Mouse (Mus musculus): ENCODE data around the gene Gja10. TPM values are rescaled to one million over a fixed set of nuclear protein-coding genes. Genes with fewer than 3 reads are reported as not detected.
A peak's percentile ranks its signal among the peaks of the same experiment; 100 is the strongest.

Gene Gja10
- total RNA-seq (2021): not detected
- long read RNA-seq, experiment 1: 0 reads
- long read RNA-seq, experiment 2: 0 reads

DNA sequence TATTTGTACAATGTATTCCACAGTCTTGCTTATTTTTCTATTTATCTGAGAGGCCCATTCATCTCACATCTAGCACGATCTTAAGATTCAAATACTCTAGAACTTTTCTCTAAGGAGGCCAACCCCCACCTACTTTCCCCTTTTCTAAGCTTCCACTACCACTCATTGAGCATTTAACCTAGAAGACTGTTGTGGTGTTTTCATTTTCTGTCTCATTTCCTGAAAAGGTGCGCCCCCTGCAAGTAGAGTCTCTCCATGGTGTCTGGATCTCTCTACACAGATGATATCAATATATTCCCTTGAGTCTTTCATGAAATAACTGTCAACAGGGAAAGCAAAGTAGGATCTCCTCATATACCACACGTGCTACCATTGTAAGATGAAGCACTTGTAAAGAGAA lies at the start of gene Gja10:
Gja10 (minus strand) TSS at position 101 of the 400 bp plus-strand sequence.
- no peak for DNase-seq (ENCODE audit: low spot score in 2 of 2)
- Histone ChIP-seq H3K4me3 (no peak within 1 kb of the TSS), H3K27ac (no peak within 1 kb of the TSS)
- no peak for TF ChIP-seq CTCF (conservative IDR thresholded peaks at IDR 0.05)

DNA sequence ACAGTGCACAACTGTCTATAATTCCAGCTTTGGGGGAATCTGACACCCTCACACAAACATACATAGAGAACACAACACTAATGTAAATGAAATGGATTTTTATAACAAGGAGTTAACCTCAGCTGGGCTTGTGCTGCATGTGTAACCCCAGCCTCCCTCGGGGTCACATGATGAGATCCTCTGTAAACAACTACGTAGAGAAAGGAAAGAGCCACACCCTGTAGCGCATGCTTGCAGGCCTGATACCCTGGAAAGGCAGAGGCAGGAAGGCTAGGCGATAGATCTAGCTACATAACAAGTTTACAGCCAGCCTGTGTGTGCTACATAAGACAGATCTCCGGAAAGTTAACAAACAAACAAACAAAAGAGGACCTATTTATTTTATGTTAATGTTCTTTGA lies 49.1 kb upstream of the Gja10 start:
- no peak for TF ChIP-seq CTCF (conservative IDR thresholded peaks at IDR 0.05)
- no peak overlapping the region for H3K4me3 ChIP-seq
- H3K27ac ChIP-seq: no peak overlapping the region
- no peak for DNase-seq (ENCODE audit: low spot score in 2 of 2)

DNA sequence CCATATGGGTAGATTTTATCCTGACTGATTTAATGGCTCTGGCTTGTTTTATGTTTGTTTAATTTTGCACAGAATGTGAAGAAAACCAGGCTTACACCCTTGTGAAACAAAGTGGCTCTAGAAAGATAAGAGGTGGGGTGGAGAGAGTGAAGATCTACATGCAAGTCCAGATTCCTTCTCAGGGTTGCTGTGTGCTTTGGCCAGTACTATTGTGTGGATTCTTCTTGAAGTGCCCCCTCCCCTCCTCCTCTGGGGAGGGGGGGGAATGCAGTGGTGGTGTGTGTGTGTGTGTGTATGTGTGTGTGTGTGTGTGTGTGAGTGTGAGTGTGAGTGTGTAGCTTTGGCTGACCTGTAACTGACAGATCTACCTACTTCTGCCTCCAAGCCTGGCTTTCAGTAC lies 19.1 kb upstream of the Gja10 start:
- H3K27ac ChIP-seq: no peak overlapping the region
- H3K4me3 ChIP-seq: no peak overlapping the region
- DNase-seq (ENCODE audit: low spot score in 2 of 2): no peak
- TF ChIP-seq CTCF (conservative IDR thresholded peaks at IDR 0.05): no peak

DNA sequence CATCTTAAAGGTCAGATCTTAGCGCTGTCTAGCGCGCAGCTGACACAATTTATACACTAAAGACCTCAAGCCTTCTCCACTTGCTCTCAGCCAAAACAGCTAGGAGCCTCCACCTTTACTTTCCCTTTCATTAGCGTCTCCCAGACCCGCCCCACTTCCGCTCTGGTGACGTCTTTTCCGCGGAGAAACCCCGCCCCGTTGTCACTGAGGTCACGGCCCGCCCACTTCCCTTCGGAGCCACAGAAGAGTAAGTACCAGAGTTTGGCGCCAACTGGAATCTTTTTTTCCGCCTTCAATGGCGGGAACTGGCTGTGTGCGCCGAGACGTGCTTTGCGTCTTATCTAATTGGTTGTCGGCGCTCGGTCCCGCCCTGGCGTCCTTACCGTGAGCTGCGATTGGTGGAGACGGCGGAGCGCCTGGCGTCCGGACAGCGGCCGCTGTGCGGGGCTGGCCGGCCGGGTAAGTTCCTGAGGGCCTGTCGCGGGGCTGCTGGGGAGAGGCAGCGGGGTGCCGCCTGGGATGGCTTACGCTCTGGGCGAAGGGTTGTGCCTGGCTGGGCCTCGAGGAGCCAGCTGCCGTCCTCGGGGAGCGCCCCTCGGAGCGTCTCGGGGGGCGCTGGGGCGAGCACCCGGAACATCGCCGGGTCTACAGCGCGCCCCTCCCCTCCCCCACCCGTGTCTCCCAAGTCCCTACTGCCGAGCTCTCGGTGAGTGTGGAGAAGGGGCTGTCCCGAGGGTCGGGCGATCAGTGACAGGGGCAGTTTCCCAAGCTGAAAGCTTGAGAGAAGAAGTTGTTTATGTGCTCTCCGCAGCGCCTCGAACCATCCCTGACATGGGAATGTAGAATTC lies 12.7 kb upstream of the Gja10 start, which contains the start of gene Casp8ap2:
Casp8ap2 (plus strand) TSS at position 418 of the 848 bp plus-strand sequence.
- Histone ChIP-seq H3K27ac (peak within 1 kb of the TSS; percentile 89), H3K4me3 (peak within 1 kb of the TSS; percentile 88)
- peak; percentile 99 for DNase-seq (ENCODE audit: low spot score in 2 of 2)
- no peak for TF ChIP-seq CTCF (conservative IDR thresholded peaks at IDR 0.05)

DNA sequence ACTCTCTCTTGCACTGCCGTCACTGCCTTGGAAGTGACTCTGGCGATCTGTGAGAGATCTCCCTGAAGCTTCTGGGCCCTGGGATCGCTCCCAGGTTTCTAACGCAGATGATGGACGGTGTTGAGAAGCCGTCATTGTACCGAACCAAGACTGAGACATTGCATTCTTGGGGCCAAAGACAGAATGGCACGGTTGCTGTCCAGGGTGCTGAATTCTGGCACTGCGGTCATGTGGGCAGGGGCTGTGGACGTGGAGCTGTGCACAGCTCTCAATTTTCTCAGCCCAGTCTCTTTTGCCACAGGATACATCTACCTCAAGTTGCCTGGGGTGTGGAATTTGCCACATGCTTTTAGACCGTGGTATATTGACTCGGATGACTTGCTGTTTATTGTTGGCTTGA lies 1.4 kb downstream of the Gja10 start:
- DNase-seq (ENCODE audit: low spot score in 2 of 2): no peak
- no peak for TF ChIP-seq CTCF (conservative IDR thresholded peaks at IDR 0.05)
- H3K4me3 ChIP-seq: no peak overlapping the region
- H3K27ac ChIP-seq: no peak overlapping the region

DNA sequence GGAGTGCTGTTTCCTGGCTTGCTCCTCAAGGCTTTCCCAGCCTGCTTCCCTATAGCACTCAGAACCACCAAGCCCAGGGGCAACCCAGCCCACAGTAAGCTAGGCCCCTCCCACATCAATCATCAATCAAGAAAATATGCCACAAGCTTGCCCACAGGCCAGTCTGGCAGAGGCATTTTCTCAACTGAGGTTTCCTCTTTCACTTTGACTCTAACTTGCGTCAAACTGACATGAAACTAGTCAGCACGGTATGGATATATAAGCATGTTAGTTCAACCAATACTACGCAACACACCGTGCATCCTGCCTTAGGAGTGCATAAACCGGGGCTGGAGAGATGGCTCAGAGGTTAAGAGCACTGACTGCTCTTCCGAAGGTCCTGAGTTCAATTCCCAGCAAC lies 14.3 kb downstream of the Gja10 start:
- TF ChIP-seq CTCF (conservative IDR thresholded peaks at IDR 0.05): no peak
- Histone ChIP-seq H3K27ac (no peak overlapping the region), H3K4me3 (no peak overlapping the region)
- DNase-seq (ENCODE audit: low spot score in 2 of 2): no peak

DNA sequence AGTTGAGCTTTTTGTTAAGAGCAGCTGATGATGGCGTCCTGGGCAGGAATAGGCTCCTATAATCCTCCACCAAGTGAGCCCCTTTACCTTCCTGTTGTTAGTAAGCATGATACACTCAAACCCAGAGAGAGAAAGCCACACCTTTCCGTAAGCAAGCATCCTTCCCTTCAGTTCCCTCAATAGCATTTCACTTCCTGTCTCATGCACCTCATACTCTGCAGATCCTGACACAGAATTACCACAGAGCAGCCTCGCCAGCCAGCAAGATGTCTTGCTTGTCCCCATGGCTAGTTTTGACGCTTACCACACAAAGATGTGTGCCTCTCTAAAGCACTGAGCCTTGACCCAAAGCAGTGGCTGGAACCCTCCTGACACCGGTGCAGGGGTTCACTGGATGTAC lies 15.0 kb downstream of the Gja10 start:
- no peak overlapping the region for H3K4me3 ChIP-seq
- DNase-seq (ENCODE audit: low spot score in 2 of 2): no peak

DNA sequence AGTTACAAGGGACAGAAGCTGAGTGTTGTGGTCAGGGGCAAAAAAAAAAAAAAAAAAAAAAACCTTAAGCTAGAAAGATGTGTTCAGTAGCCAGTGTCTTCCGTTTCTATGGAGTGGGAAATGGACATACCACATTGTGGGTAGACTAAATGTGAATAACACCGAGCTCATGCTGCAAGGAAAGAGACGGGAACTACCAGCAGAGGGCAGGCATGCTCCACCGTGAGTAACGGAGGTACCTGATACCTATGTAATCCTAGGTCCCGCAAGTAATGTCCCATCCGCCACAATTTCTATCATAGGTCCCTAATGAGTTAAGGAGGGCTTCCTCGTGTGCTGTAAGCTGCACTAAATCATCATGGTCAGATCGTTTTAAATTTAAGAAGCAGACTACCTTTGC lies 16.0 kb downstream of the Gja10 start:
- peak; percentile 77 for TF ChIP-seq CTCF (conservative IDR thresholded peaks at IDR 0.05)
- no peak overlapping the region for H3K4me3 ChIP-seq
- peak in 1 of 2 experiments; percentile 72 for DNase-seq (ENCODE audit: low spot score in 2 of 2)

More for the DNA sequence above, 15.0 kb downstream of the Gja10 start:
- no peak for TF ChIP-seq CTCF (conservative IDR thresholded peaks at IDR 0.05)
- no peak overlapping the region for H3K27ac ChIP-seq

DNA sequence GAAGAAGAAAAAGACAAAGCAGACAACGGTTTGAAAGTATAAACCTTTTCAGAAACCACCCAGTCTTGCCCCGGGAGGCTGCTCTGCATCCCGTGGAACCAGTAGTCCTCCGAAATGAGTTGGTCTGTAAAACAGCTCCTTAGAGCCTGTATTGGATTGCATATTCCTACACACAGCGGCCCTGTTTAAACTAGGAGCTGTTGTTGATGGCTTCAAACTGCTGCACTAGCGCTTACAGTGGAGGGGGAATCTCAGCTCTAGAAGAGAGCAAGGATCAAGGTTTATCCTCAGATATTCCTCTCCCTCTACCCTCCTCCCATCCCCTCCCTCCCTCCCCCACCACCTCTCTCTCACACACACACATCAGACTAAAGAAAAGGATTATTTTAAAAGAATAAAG lies 18.4 kb downstream of the Gja10 start:
- H3K27ac ChIP-seq: no peak overlapping the region
- no peak for TF ChIP-seq CTCF (conservative IDR thresholded peaks at IDR 0.05)
- DNase-seq (ENCODE audit: low spot score in 2 of 2): no peak
- H3K4me3 ChIP-seq: no peak overlapping the region

More for the DNA sequence above, 16.0 kb downstream of the Gja10 start:
- no peak overlapping the region for H3K27ac ChIP-seq

DNA sequence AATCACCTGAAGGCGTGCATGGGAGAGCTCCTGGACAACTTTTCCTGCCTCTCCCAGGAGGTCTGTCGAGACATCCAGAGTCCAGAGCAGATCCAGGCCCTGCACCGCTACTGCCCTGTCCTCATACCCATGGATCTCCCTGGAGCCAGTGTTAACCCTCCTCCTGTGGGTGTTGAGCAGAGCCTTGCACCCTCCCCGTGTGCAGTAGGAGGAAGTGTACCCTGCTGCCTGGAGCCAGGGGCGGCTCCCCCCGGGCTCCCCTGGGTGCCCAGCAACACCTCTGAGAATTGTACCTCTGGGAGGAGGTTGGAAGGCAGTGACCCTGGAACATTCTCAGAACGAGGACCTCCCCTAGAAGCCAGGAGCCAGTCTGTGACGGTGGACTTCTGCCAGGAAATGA lies 22.7 kb downstream of the Gja10 start:
- H3K27ac ChIP-seq: no peak overlapping the region
- TF ChIP-seq CTCF (conservative IDR thresholded peaks at IDR 0.05): no peak
- H3K4me3 ChIP-seq: no peak overlapping the region
- no peak for DNase-seq (ENCODE audit: low spot score in 2 of 2)

DNA sequence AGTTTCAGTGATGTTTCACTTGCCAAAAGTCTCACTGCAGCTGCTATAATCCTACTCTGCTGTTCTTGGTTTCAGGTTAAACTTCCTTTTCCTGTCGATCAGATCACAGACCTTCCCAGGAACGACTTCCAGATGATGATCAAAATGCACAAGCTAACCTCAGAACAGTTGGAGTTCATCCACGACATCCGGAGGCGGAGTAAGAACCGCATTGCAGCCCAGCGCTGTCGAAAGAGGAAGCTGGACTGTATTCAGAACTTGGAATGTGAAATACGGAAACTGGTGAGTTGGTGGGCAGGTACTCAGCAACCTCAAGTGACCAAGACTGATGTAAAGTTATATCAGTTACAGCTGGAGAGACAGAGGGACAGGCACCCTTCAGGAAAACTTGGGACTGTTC lies 27.4 kb downstream of the Gja10 start:
- H3K27ac ChIP-seq: no peak overlapping the region
- H3K4me3 ChIP-seq: no peak overlapping the region
- TF ChIP-seq CTCF (conservative IDR thresholded peaks at IDR 0.05): no peak
- DNase-seq (ENCODE audit: low spot score in 2 of 2): no peak

DNA sequence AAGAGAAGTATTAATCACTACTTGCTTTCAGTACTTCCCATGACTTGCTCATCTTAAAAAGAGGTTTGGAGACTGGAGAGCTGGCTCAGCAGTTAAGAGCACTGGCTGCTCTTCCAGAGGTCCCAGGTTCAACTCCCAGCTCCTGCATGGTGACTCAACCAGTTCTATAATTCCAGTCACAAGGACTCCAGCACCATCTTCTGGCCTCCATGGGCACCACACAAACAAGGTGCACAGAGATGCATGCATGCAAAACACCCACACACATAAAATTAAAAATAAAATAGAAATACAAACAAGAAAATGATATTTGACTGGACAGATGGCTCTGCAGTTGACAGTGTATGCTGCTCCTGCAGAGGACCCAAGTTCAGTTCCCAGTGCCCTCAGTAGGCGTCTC lies 28.0 kb downstream of the Gja10 start:
- Histone ChIP-seq H3K4me3 (no peak overlapping the region), H3K27ac (no peak overlapping the region)
- no peak for DNase-seq (ENCODE audit: low spot score in 2 of 2)
- peak; percentile 54 for TF ChIP-seq CTCF (conservative IDR thresholded peaks at IDR 0.05)

DNA sequence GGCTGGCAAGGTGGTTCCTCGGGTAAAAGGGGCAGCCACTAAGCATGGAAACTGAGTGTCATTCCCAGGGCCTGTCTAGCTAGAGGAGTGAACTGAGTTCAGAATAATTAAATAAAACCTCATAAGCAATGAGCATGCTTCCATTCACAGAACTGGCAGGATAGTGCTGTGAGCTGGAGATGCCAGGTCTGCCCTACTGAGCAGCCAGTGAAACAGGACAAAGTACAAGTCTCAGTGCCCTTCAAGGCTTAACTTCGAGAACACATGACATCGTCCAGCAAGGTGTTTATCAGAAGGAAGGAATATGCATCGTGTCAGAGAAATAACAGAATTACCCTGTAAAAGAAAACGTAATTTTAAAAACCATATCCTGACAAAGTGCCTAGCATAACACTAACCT lies 29.0 kb downstream of the Gja10 start:
- no peak overlapping the region for H3K4me3 ChIP-seq
- no peak for DNase-seq (ENCODE audit: low spot score in 2 of 2)
- H3K27ac ChIP-seq: no peak overlapping the region
- no peak for TF ChIP-seq CTCF (conservative IDR thresholded peaks at IDR 0.05)

DNA sequence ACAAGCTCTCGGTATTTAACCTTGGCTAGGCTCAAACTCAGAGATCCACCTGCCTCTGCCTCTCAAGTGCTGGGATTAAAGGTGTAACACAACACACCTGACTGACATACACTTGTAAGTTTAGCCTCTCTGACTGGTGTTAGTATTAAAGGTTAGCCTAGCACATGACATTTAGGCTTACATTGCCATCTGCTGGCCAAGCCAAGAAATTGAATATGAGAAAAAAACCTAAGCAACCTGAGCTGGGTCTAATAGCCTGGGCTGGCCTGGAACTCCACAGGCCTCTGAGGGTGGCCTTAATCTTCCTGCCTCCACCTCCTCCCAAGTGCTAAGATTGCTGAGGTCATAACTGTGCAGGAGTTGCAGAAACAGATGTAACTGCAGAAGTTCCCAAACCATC lies 30.4 kb downstream of the Gja10 start:
- Histone ChIP-seq H3K27ac (no peak overlapping the region), H3K4me3 (no peak overlapping the region)
- peak; percentile 29 to 57 for DNase-seq (ENCODE audit: low spot score in 2 of 2)
- TF ChIP-seq CTCF (conservative IDR thresholded peaks at IDR 0.05): peak; percentile 85
